Comparison of ENCODE assay signal across 8 mouse cellular contexts in the genomic region with DNA sequence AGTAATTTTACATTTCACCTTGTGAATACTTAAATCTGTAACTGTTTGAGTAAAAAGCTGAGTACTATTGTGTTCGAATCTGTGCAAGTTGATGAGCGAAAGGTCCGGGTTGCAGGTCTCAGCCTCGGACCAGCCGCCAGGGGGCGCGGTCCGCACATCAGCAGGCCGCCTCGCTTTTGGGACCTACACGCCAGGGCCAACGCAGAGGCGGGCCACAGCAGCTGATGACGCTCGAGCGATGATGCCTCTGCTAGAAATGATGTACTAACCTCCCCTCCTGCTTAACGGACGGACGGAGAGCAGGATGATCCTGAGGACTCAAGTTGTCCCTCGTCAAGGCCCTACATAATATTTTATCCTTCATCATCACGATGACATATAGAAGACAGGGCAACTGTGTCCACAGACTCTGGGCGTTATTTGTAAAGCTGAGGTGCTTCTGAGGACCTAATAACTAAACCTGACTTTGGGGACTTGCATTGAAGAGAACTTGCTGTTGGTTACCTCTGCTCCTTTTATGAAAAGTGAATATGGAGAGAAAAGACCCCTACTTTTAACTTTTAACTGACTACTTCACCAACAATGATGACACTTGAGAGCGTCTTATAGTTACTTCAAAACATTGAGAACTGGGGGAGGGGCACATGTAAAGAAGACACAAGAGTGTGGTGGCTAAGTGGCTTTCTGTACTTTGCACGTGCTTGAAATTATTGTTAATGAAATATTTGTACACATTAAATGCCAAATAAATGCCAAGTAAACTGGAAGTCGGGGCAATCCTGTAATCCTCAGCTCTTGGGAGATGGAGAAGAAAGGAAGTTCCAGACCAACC. TPM values are rescaled to one million over a fixed set of nuclear protein-coding genes. Genes with fewer than 3 reads are reported as not detected.
DNase-seq lines count a peak whose midpoint lies in the region; ATAC-seq lines count a peak whose summit lies in the region.

No protein-coding gene starts in this region.

- H3K27ac ChIP-seq in brown adipose tissue, adult 24 weeks (replicated peaks; ENCODE audit: low read depth, low read length) = no peak overlapping the region
- peak overlapping the region; percentile 85 for H3K27ac ChIP-seq in forebrain, embryonic 10.5 days
- peak overlapping the region; percentile 14 to 50; a peak in 1 of 4 replicates for H3K27ac ChIP-seq in heart, embryonic 14.5 days (replicated peaks in 1 of 2; ENCODE audit: control insufficient read depth in 1 of 2, insufficient read depth in 1 of 2, low read depth in 2 of 2, low read length in 2 of 2)
- peak overlapping the region; percentile 38; the same call in 1 of the 2 replicates for H3K27ac ChIP-seq in liver, embryonic 11.5 days (ENCODE audit: low read depth, low read length)

- no peaks in the 10 kb centered on the region for H3K4me1 ChIP-seq in brown adipose tissue, adult 24 weeks (ENCODE audit: control insufficient read depth, insufficient read depth, insufficient read length, low read length)
- H3K4me1 ChIP-seq in forebrain, embryonic 10.5 days = peaks cover 43% of the 10 kb centered on the region
- peaks cover 0 to 17% of the 10 kb centered on the region in 2 experiments; a peak in 1 of 4 replicates for H3K4me1 ChIP-seq in heart, embryonic 14.5 days (ENCODE audit: control insufficient read depth in 2 of 2, insufficient read depth in 2 of 2, low read length in 2 of 2)
- H3K4me1 ChIP-seq in liver, embryonic 11.5 days (replicated peaks; ENCODE audit: control insufficient read depth, insufficient read depth, low read length) = peaks cover 17% of the 10 kb centered on the region

- peaks cover 28% of the 10 kb centered on the region for H3K36me3 ChIP-seq in forebrain, embryonic 10.5 days (replicated peaks)
- H3K36me3 ChIP-seq in heart, embryonic 14.5 days (ENCODE audit: control insufficient read depth, insufficient read depth, low read length) = peaks cover 32% of the 10 kb centered on the region
- H3K36me3 ChIP-seq in liver, embryonic 11.5 days (ENCODE audit: control insufficient read depth, insufficient read depth, low read length) = peaks cover 18% of the 10 kb centered on the region
- peaks cover 10% of the 10 kb centered on the region; the same call in 1 of the 2 replicates for H3K36me3 ChIP-seq in splenic B cell, adult 2 months (ENCODE audit: control insufficient read depth, insufficient read depth, low read length, poor library complexity, severe bottlenecking)

- H3K9me3 ChIP-seq in forebrain, embryonic 10.5 days = no peaks in the 10 kb centered on the region
- H3K9me3 ChIP-seq in heart, embryonic 14.5 days (ENCODE audit: control insufficient read depth, low read length) = no peaks in the 10 kb centered on the region
- no peaks in the 10 kb centered on the region for H3K9me3 ChIP-seq in liver, embryonic 11.5 days (ENCODE audit: control insufficient read depth, low read length)

- peak overlapping the region; percentile 94 for H3K9ac ChIP-seq in heart, embryonic 14.5 days (ENCODE audit: low read length)
- peak overlapping the region; percentile 32; the same call in 1 of the 2 replicates for H3K9ac ChIP-seq in liver, embryonic 11.5 days (ENCODE audit: low read depth, low read length)

- ATAC-seq in heart, embryonic 14.5 days (ENCODE audit: insufficient number of reproducible peaks, insufficient read depth, low FRiP score, low read depth) = peak; percentile 72
- peak; percentile 71 for ATAC-seq in liver, embryonic 11.5 days (replicated peaks; ENCODE audit: low FRiP score)
- peak; percentile 76 for ATAC-seq in monocyte, adult 5-6 weeks (replicated peaks; ENCODE audit: insufficient number of reproducible peaks, low FRiP score, low TSS enrichment, poor library complexity, severe bottlenecking)

- H3K4me2 ChIP-seq in heart, embryonic 14.5 days (ENCODE audit: low read length) = peak overlapping the region; percentile 83
- peak overlapping the region; percentile 90 for H3K4me2 ChIP-seq in liver, embryonic 11.5 days

- H3K4me3 ChIP-seq in brown adipose tissue, adult 24 weeks (ENCODE audit: insufficient read depth, low read depth, low read length) = peak overlapping the region; percentile 41
- H3K4me3 ChIP-seq in forebrain, embryonic 10.5 days = peak overlapping the region; percentile 94
- peak overlapping the region; percentile 31 to 94 for H3K4me3 ChIP-seq in heart, embryonic 14.5 days (ENCODE audit: control insufficient read depth in 1 of 2, insufficient read depth in 1 of 2, low read depth in 1 of 2, low read length in 2 of 2)
- H3K4me3 ChIP-seq in liver, embryonic 11.5 days (ENCODE audit: low read depth, low read length) = peak overlapping the region; percentile 48

- 2% methylated on average over 25 of the region's 25 CpGs for WGBS in forebrain, embryonic 10.5 days
- WGBS in heart, embryonic 14.5 days = 2% methylated on average over 25 of the region's 25 CpGs
- WGBS in liver, embryonic 11.5 days = 2% methylated on average over 25 of the region's 25 CpGs

- H3K27me3 ChIP-seq in forebrain, embryonic 10.5 days (ENCODE audit: poor library complexity, severe bottlenecking) = no peaks in the 10 kb centered on the region
- H3K27me3 ChIP-seq in heart, embryonic 14.5 days (ENCODE audit: control insufficient read depth, insufficient read depth, low read length) = no peaks in the 10 kb centered on the region
- H3K27me3 ChIP-seq in liver, embryonic 11.5 days (replicated peaks; ENCODE audit: control insufficient read depth, insufficient read depth, low read length) = no peaks in the 10 kb centered on the region
- no peaks in the 10 kb centered on the region for H3K27me3 ChIP-seq in splenic B cell, adult 2 months (ENCODE audit: control insufficient read depth, insufficient read depth, low read length, poor library complexity, severe bottlenecking)

- peak; percentile 86 to 90 for DNase-seq in CD8-positive naive resting alpha-beta T cell, adult 2 months (ENCODE audit: low read depth in 2 of 2, low spot score in 2 of 2)
- peak; percentile 87 for DNase-seq in forebrain, embryonic 10.5 days (ENCODE audit: extremely low spot score, low spot score)
- DNase-seq in kidney, postnatal 10 days = peak; percentile 94
- DNase-seq in liver, embryonic 11.5 days (ENCODE audit: low spot score) = peak; percentile 88
- DNase-seq in splenic B cell, adult 2 months (ENCODE audit: low read depth, low spot score) = peak; percentile 97

RNA-seq across cellular contexts. Expression of gene Abt1, which starts 1.0 kb away (rescaled TPM):
- polyA plus RNA-seq in brown adipose tissue, adult 24 weeks (2012; ENCODE audit: insufficient read depth, insufficient read length, missing spikeins) = 4.4 and 5.0 TPM in 2 replicates
- 15.3 and 15.5 TPM in 2 replicates for polyA plus RNA-seq in forebrain, embryonic 10.5 days (2016; fragmentation: Nextera tagmentation; extraction: Ambion mirVana)
- polyA plus RNA-seq in heart, embryonic 14.5 days (2014; fragmentation: Nextera tagmentation; extraction: Ambion mirVana) = 8.3 and 9.1 TPM in 2 replicates
- polyA plus RNA-seq in liver, embryonic 11.5 days (2014; fragmentation: Nextera tagmentation; extraction: Ambion mirVana) = 13.1 and 13.4 TPM in 2 replicates
- 12.1 to 15.9 TPM (median 13.2 TPM) in 3 replicates for total RNA-seq in monocyte, adult 5-6 weeks (2017)

RNA-seq across cellular contexts. Expression of gene Btn1a1, which starts 41.0 kb away (rescaled TPM):
- polyA plus RNA-seq in brown adipose tissue, adult 24 weeks (2012; ENCODE audit: insufficient read depth, insufficient read length, missing spikeins) = not detected in 2 replicates
- polyA plus RNA-seq in forebrain, embryonic 10.5 days (2016; fragmentation: Nextera tagmentation; extraction: Ambion mirVana) = 0.09 TPM in 1 of 2 replicates, not detected in the other
- 1.7 and 1.9 TPM in 2 replicates for polyA plus RNA-seq in heart, embryonic 14.5 days (2014; fragmentation: Nextera tagmentation; extraction: Ambion mirVana)
- polyA plus RNA-seq in liver, embryonic 11.5 days (2014; fragmentation: Nextera tagmentation; extraction: Ambion mirVana) = 1.8 and 2.2 TPM in 2 replicates
- not detected in 3 replicates for total RNA-seq in monocyte, adult 5-6 weeks (2017)

RNA-seq across cellular contexts. Expression of gene Zfp322a, which starts 55.7 kb away (rescaled TPM):
- 10.1 and 12.5 TPM in 2 replicates for polyA plus RNA-seq in brown adipose tissue, adult 24 weeks (2012; ENCODE audit: insufficient read depth, insufficient read length, missing spikeins)
- 57.1 and 58.7 TPM in 2 replicates for polyA plus RNA-seq in forebrain, embryonic 10.5 days (2016; fragmentation: Nextera tagmentation; extraction: Ambion mirVana)
- 39.5 and 41.0 TPM in 2 replicates for polyA plus RNA-seq in heart, embryonic 14.5 days (2014; fragmentation: Nextera tagmentation; extraction: Ambion mirVana)
- 36.4 and 37.0 TPM in 2 replicates for polyA plus RNA-seq in liver, embryonic 11.5 days (2014; fragmentation: Nextera tagmentation; extraction: Ambion mirVana)
- 27.6 to 70.6 TPM (median 42.7 TPM) in 3 replicates for total RNA-seq in monocyte, adult 5-6 weeks (2017)

Comparison
In these comparisons a context has a peak if more than half of its experiments do, and no peak if none do; other contexts are left out.
1. H3K4me3 ChIP-seq: peak in every context shown above with its lines; median percentile 94 in forebrain, embryonic 10.5 days; 62 in heart, embryonic 14.5 days; 48 in liver, embryonic 11.5 days; 41 in brown adipose tissue, adult 24 weeks.